Mouse (Mus musculus) C2C12 (cell line): ENCODE measurements around the gene Foxc2. TPM values are rescaled to one million over a fixed set of nuclear protein-coding genes. Genes with fewer than 3 reads are reported as not detected.
A peak's percentile ranks its signal among the peaks of the same experiment; 100 is the strongest.

Experiments used
- H3K27me3 ChIP-seq: one replicate; pipeline ENCODE4 v1.6.1; 2011; ENCODE audit not compliant: control insufficient read depth, insufficient read depth, insufficient read length
- H3K36me3 ChIP-seq: one replicate; pipeline ENCODE4 v1.6.1; 2011; ENCODE audit not compliant: control insufficient read depth, insufficient read depth
- H3K4me3 ChIP-seq: one replicate; pipeline ENCODE4 v1.5.1; 2011; ENCODE audit warnings: mild to moderate bottlenecking, control low read depth; ENCODE audit not compliant: poor library complexity, insufficient read depth, severe bottlenecking
- H3K79me2 ChIP-seq: one replicate; pipeline ENCODE4 v1.6.1; 2011; ENCODE audit not compliant: control insufficient read depth, insufficient read depth
- H3K79me3 ChIP-seq: one replicate; pipeline ENCODE4 v1.6.1; 2011; ENCODE audit warnings: low read depth, control low read depth
- H3ac ChIP-seq: one replicate; pipeline ENCODE3; 2011; ENCODE audit warnings: low read depth; ENCODE audit not compliant: control insufficient read depth, insufficient read length
- CEBPB ChIP-seq: IDR thresholded peaks from one replicate; pipeline ENCODE4 v1.6.1; 2011; ENCODE audit warnings: low read depth, mild to moderate bottlenecking, control low read depth, moderate library complexity
- CTCF ChIP-seq: IDR thresholded peaks from one replicate; pipeline ENCODE4 v1.5.1; 2011; ENCODE audit not compliant: control insufficient read depth, insufficient read depth, insufficient read length
- FOSL1 ChIP-seq: IDR thresholded peaks from one replicate; pipeline ENCODE4 v1.8.0; 2011; ENCODE audit warnings: mild to moderate bottlenecking, low read length; ENCODE audit not compliant: poor library complexity, insufficient read depth, severe bottlenecking
- MAX ChIP-seq: IDR thresholded peaks from one replicate; pipeline ENCODE4 v1.6.1; 2011; ENCODE audit warnings: mild to moderate bottlenecking, control low read depth
- MYOD1 ChIP-seq: IDR thresholded peaks from one replicate; pipeline ENCODE4 v1.6.1; 2011; ENCODE audit warnings: low read depth; ENCODE audit not compliant: control insufficient read depth, insufficient read length
- MYOG ChIP-seq: IDR thresholded peaks from one replicate; pipeline ENCODE4 v1.6.1; 2011; ENCODE audit not compliant: control insufficient read depth, insufficient read length; ENCODE audit errors: extremely low read depth
- USF1 ChIP-seq: IDR thresholded peaks from one replicate; pipeline ENCODE4 v1.6.1; 2011; ENCODE audit warnings: low read depth, mild to moderate bottlenecking, control low read depth, moderate library complexity
- polyA plus RNA-seq: library from polyadenylated mRNA; unstranded; fragments of >200 nt; fragmentation: generic; extraction: Trizol; gene quantifications from one replicate; pipeline ENCODE4 v1.2.1, GENCODE M21; 2012; ENCODE audit warnings: missing spikeins

Gene Foxc2
- polyA plus RNA-seq, 1 experiment: 22.9 TPM

DNA sequence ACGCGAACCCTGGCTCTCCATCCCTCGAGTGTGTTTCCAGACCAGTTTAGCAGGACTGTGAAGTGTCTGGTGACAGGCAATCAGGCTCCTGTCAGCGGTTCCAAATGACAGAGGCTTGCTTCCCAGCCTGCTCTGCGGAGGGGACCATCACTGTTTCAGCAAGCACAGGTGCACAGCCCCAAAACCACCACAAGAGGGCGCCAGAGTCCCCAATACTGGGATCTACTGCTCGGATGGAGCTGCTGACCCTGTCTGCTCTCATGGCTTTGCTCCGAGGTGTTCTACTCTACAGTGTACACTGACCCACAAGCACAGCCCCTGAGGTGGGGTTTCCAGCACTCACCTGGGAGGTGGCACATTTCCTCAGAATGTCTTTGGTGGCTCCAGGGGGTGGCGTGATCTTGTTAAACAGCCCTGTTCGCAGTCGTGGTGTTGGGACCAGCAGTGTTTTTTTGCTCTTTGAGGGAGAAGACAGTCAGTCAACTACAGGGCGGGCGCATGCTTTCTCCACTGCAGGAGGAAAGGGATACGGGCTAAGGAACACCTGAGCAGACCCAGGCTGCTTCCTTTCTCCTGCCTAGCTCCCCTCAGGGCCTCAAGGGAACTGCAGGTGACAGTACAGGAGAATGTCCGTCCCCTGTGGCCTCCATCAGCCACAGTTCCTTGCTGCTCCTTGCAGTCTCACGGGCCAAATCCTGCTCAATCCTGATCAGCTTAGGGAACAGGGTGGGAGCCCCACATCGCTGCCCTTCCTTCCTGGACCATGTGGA, 11.7 kb upstream of the Foxc2 start:
- TF ChIP-seq MYOG (no peak), FOSL1 (no peak), CTCF (peak; percentile 95)
- peaks cover 43% of the 10 kb centered on the region for H3K36me3 ChIP-seq

DNA sequence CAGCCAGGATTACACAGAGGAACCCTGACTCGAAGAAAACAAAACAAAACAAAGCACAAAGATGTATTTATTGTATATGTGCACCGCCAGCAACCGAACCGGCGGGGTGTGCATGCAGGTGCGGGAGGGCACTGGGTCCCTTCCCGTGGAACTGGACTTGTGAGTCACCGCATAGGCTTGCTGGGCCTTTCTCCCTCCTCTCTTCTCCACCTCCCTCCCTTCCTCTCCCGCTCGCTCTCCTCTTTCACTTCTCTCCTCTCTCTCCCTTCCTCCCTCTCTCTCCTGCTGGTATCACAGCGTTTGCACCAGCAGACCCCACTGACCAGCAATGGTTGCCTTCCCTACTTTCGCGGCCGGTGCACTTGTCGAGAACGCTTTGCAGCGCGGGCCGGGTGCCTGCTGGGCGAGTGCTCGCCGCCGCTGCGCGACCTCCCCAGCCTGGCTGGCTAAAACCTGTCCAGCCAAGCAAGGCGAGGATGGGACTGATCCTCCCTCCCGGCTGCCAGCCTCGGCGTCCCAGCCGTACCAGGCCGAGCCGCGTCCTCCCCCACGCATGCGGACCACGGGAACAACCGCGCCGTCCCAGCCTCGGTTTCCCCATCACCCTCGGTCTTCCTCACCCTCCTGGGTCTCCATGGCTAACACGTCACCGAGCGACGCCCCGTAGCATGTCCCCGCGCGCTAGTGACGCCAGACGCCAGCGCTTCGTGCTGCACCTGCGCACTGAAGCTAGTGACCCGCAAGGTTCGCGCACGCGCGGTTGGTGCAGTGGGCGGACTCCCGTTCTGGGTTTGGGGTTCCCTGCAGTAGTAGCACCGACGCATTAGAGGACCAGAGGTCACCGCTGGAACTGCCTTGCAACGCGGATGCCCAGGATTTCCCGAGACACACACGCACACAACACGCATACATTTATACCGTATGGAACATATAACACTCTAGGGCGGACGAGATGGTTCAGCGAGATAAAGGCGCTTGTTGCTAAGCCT, 8.0 kb upstream of the Foxc2 start, which contains the start of gene Mthfsd:
Gene Mthfsd, minus strand, starts transcription at position 725 of the 989 bp plus-strand sequence.
- Histone ChIP-seq H3K79me2 (peaks cover 19% of the 10 kb centered on the region), H3K79me3 (no peaks in the 10 kb centered on the region), H3K4me3 (peak within 1 kb of the TSS; percentile 66), H3K27me3 (no peaks in the 10 kb centered on the region), H3K36me3 (peaks cover 14% of the 10 kb centered on the region), H3ac (peak within 1 kb of the TSS; percentile 96)
- no peak for TF ChIP-seq FOSL1
- TF ChIP-seq MYOD1: no peak
- TF ChIP-seq MAX: no peak
- no peak for TF ChIP-seq CEBPB
- TF ChIP-seq CTCF: no peak
- no peak for TF ChIP-seq MYOG
- TF ChIP-seq USF1: no peak

More for the DNA sequence above, 11.7 kb upstream of the Foxc2 start:
- Histone ChIP-seq H3ac (no peak overlapping the region), H3K4me3 (no peak overlapping the region), H3K79me3 (no peaks in the 10 kb centered on the region), H3K79me2 (peaks cover 19% of the 10 kb centered on the region), H3K27me3 (no peaks in the 10 kb centered on the region)

DNA sequence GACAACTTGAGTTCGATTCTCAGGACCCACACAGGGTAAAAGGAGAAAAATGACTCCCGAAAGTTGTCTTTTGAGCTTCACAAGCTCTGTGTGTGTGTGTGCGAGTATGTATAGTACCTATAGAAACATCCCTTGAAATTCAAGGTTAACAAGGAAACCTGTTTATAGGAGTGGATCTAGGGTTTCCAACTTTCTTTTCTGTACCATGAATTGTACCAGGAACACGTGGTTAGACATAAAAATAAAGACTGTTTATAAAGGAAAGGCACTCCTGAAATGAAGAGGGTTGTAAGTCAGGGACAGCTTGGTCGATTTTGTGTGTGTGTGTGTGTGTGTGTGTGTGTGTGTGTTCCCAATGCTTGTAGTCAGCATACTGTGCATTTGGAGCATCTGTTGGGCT, 7.3 kb upstream of the Foxc2 start:
- H3K79me3 ChIP-seq: no peaks in the 10 kb centered on the region
- TF ChIP-seq USF1: no peak
- no peak for TF ChIP-seq CEBPB
- no peak for TF ChIP-seq MYOG
- TF ChIP-seq FOSL1: no peak
- no peak for TF ChIP-seq MAX
- TF ChIP-seq MYOD1: no peak
- TF ChIP-seq CTCF: no peak
- H3K4me3 ChIP-seq: peak overlapping the region; percentile 66
- H3ac ChIP-seq: peak overlapping the region; percentile 47
- H3K79me2 ChIP-seq: peaks cover 19% of the 10 kb centered on the region
- peaks cover 8% of the 10 kb centered on the region for H3K36me3 ChIP-seq
- H3K27me3 ChIP-seq: no peaks in the 10 kb centered on the region

DNA sequence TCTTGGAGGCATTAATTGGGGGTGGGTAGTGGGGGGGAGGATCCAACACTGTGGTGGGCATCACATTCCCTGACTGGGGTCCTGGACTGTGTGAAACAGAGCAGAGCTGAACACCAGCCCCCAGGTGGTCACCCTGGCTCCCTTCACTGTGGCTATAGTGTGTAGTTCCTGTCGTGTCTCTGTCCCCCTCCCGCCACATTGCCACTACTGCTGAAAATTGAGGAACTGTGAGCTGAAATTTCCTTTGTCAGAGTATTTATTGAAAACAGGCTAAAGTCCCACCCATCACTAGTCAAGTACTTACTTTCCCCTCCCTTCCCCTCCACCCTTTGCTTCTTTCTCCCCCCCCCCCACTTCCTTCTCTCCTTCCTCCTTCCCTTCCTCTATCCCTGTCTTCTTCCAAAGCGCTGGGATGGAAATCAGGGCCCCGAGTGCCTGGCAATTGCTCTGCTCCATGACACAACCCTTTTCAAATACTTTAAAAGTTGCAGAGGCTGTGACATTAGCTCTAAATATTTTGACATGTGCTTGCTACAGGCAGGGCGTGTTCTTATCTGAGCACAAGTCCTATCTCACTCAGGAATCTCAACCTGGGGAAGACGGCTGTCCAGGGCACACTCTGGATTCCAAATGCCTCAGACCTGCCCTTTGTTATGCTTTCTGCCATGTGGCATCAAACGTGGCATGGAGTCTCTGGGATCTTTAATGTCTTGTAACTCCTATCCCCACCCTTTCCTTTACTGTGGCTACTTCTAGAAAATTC, 4.6 kb upstream of the Foxc2 start:
- Histone ChIP-seq H3ac (no peak overlapping the region), H3K4me3 (no peak overlapping the region), H3K36me3 (no peaks in the 10 kb centered on the region), H3K79me3 (no peaks in the 10 kb centered on the region), H3K27me3 (no peaks in the 10 kb centered on the region), H3K79me2 (peaks cover 20% of the 10 kb centered on the region)
- TF ChIP-seq FOSL1: no peak
- TF ChIP-seq MYOD1: no peak
- no peak for TF ChIP-seq USF1
- TF ChIP-seq CTCF: no peak
- no peak for TF ChIP-seq MYOG
- no peak for TF ChIP-seq CEBPB
- no peak for TF ChIP-seq MAX

DNA sequence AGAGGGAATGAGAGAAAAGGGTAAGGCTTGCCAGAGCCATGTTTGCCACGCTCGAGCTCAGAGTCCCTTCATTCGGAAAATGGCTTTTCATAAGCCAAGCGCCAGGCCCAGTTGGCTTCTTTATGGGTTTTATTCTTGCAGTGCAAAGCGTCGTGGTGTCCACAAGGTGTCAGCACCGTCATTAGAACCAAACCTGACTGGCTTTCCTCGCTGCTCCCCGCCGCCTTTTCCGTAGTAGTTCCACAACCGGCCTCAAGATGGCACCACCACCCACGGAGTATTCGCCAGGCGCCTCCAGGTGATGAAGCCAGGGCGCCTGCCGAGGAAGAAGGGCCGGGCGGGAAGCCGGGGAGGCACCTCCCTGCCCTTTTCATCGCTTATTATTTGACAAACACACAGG, 2.7 kb upstream of the Foxc2 start:
- Histone ChIP-seq H3K27me3 (no peaks in the 10 kb centered on the region), H3K79me2 (peaks cover 22% of the 10 kb centered on the region), H3ac (no peak overlapping the region), H3K36me3 (no peaks in the 10 kb centered on the region), H3K4me3 (no peak overlapping the region), H3K79me3 (peaks cover 10% of the 10 kb centered on the region)
- no peak for TF ChIP-seq USF1
- peak; percentile 94 for TF ChIP-seq CTCF

DNA sequence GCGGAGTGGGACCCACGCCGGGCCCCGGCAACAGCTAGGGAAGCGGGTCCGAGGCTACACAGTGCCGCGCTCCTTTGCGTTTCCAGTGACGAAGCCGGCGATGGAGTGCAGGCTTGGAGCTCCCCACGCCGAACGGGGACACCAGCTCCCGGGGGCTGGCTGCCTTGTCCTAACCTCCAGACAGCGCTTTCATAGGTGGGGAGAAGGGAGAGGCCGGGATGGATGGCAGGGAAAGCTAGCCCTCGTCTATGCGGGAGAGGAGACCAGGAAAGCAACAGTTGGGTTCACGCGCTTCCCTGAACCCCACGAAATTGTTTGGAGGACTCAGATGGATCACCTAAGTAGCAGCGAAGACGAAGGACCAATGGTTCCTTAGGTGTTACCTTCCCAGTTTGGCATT, 835 bp upstream of the Foxc2 start:
- Histone ChIP-seq H3K36me3 (no peaks in the 10 kb centered on the region), H3K27me3 (no peaks in the 10 kb centered on the region), H3K79me2 (peaks cover 41% of the 10 kb centered on the region), H3K4me3 (no peak overlapping the region), H3ac (peak overlapping the region; percentile 39), H3K79me3 (peaks cover 28% of the 10 kb centered on the region)
- TF ChIP-seq USF1 (no peak), MYOG (no peak), MYOD1 (no peak), CEBPB (no peak), FOSL1 (no peak), CTCF (no peak), MAX (no peak)
